Mouse (Mus musculus): ENCODE data around the gene Rc3h2. TPM values are rescaled to one million over a fixed set of nuclear protein-coding genes. Genes with fewer than 3 reads are reported as not detected.

The Rc3h2 gene
- polyA plus RNA-seq, 1 experiment from 2014 or later: 15.4 TPM

GRCm38 (mm10) chr2:37333321-37333720 is 89.4 kb downstream of the Rc3h2 start:
- H3K4me1 ChIP-seq (ENCODE audit: control insufficient read depth in 2 of 2, insufficient read depth in 2 of 2, low read length in 2 of 2): no peaks in the 10 kb centered on the region
- H3K27me3 ChIP-seq (ENCODE audit: control insufficient read depth, insufficient read depth, low read length): no peaks in the 10 kb centered on the region
- H3K4me2 ChIP-seq (ENCODE audit: low read length): no peak overlapping the region
- no peak overlapping the region for H3K27ac ChIP-seq (replicated peaks in 1 of 2; ENCODE audit: control insufficient read depth in 1 of 2, insufficient read depth in 1 of 2, low read depth in 2 of 2, low read length in 2 of 2)
- no peak for ATAC-seq (ENCODE audit: insufficient number of reproducible peaks, insufficient read depth, low FRiP score, low read depth)
- H3K9ac ChIP-seq (ENCODE audit: low read length): no peak overlapping the region
- 67% methylated on average over 2 of the region's 2 CpGs for WGBS
- no peaks in the 10 kb centered on the region for H3K36me3 ChIP-seq (ENCODE audit: control insufficient read depth, insufficient read depth, low read length)
- H3K4me3 ChIP-seq (ENCODE audit: control insufficient read depth in 1 of 2, insufficient read depth in 1 of 2, low read depth in 1 of 2, low read length in 2 of 2): no peak overlapping the region
- H3K9me3 ChIP-seq (ENCODE audit: control insufficient read depth, low read length): no peaks in the 10 kb centered on the region

- Histone ChIP-seq H3K27ac (replicated peaks in 1 of 2; ENCODE audit: control insufficient read depth in 1 of 2, insufficient read depth in 1 of 2, low read depth in 2 of 2, low read length in 2 of 2) (no peak within 1 kb of the TSS), H3K9me3 (ENCODE audit: control insufficient read depth, low read length) (no peaks in the 10 kb centered on the region), H3K4me3 (ENCODE audit: control insufficient read depth in 1 of 2, insufficient read depth in 1 of 2, low read depth in 1 of 2, low read length in 2 of 2) (no peak within 1 kb of the TSS), H3K27me3 (ENCODE audit: control insufficient read depth, insufficient read depth, low read length) (no peaks in the 10 kb centered on the region), H3K4me2 (ENCODE audit: low read length) (no peak within 1 kb of the TSS), H3K9ac (ENCODE audit: low read length) (no peak within 1 kb of the TSS), H3K36me3 (ENCODE audit: control insufficient read depth, insufficient read depth, low read length) (no peaks in the 10 kb centered on the region), H3K4me1 (ENCODE audit: control insufficient read depth in 2 of 2, insufficient read depth in 2 of 2, low read length in 2 of 2) (no peaks in the 10 kb centered on the region)
- WGBS: 79% methylated on average over 1 of the region's 1 CpGs
- ATAC-seq (ENCODE audit: insufficient number of reproducible peaks, insufficient read depth, low FRiP score, low read depth): no peak
Measured at GRCm38 (mm10) chr2:37326215-37326614, 96.5 kb downstream of the Rc3h2 start, which contains the start of gene Olfr368. Olfr368 (plus strand) TSS chr2:37326515.

Other genes starting within 250 kb of the Rc3h2 start
- gene Olfr365, start 234.7 kb downstream of the Rc3h2 start, polyA plus RNA-seq (2014; fragmentation: Nextera tagmentation; extraction: Ambion mirVana): not detected in 2 replicates
- not detected in 2 replicates for gene Olfr366, start 211.3 kb downstream of the Rc3h2 start, polyA plus RNA-seq (2014; fragmentation: Nextera tagmentation; extraction: Ambion mirVana)
- not detected in 2 replicates for gene Olfr368, start 96.4 kb downstream of the Rc3h2 start, polyA plus RNA-seq (2014; fragmentation: Nextera tagmentation; extraction: Ambion mirVana)
- gene Pdcl, start 63.6 kb downstream of the Rc3h2 start, polyA plus RNA-seq (2014; fragmentation: Nextera tagmentation; extraction: Ambion mirVana): 35.7 and 39.4 TPM in 2 replicates
- 5.1 and 5.4 TPM in 2 replicates for gene Zbtb26, start 20.2 kb upstream of the Rc3h2 start, polyA plus RNA-seq (2014; fragmentation: Nextera tagmentation; extraction: Ambion mirVana)
- 2.5 and 2.9 TPM in 2 replicates for gene Zbtb6, start 20.3 kb upstream of the Rc3h2 start, polyA plus RNA-seq (2014; fragmentation: Nextera tagmentation; extraction: Ambion mirVana)
- gene Rabgap1, start 20.4 kb upstream of the Rc3h2 start, polyA plus RNA-seq (2014; fragmentation: Nextera tagmentation; extraction: Ambion mirVana): 34.1 and 40.6 TPM in 2 replicates
- gene Gpr21, start 93.4 kb upstream of the Rc3h2 start, polyA plus RNA-seq (2014; fragmentation: Nextera tagmentation; extraction: Ambion mirVana): 1.3 and 1.7 TPM in 2 replicates

Data from heart, embryonic 14.5 days (tissue).